Mouse (Mus musculus) limb, embryonic 13.5 days (tissue): ENCODE data around the gene Car1. TPM values are rescaled to one million over a fixed set of nuclear protein-coding genes. Genes with fewer than 3 reads are reported as not detected.
"Not testable (repeated sequence)": the region's sequence is repeated elsewhere in the genome, so short reads cannot be mapped to it uniquely, and the experiment has no call there.

Experiments
- ATAC-seq: fragments of 200-750 bp; cut with Nextera tagmentation; 2 replicates; pipeline ENCODE4 v1.8.0; 2017; ENCODE audit warnings: low read depth, moderate number of reproducible peaks, moderate TSS enrichment; ENCODE audit not compliant: low FRiP score
- H3K27ac ChIP-seq: fragments of 300-500 bp; sonication (generic); 2 replicates; pipeline ENCODE4 v1.5.1; 2015; ENCODE audit warnings: inconsistent platforms, mild to moderate bottlenecking, moderate library complexity
- H3K27me3 ChIP-seq: fragments of 300-500 bp; sonication (generic); 2 replicates; pipeline ENCODE4 v1.6.1; 2015; ENCODE audit warnings: mild to moderate bottlenecking, inconsistent platforms
- H3K36me3 ChIP-seq: fragments of 300-500 bp; sonication (generic); 2 replicates; pipeline ENCODE4 v1.6.1; 2015; ENCODE audit warnings: inconsistent platforms, mild to moderate bottlenecking, moderate library complexity
- H3K4me1 ChIP-seq: fragments of 300-500 bp; sonication (generic); 2 replicates; pipeline ENCODE4 v1.6.1; 2015; ENCODE audit warnings: inconsistent platforms
- H3K4me2 ChIP-seq: fragments of 300-500 bp; sonication (generic); replicated peaks from 2 replicates; pipeline ENCODE4 v1.6.1; 2015; ENCODE audit warnings: inconsistent platforms, mild to moderate bottlenecking, moderate library complexity
- H3K4me3 ChIP-seq: fragments of 300-500 bp; sonication (generic); 2 replicates; pipeline ENCODE4 v1.5.1; 2015; ENCODE audit warnings: moderate library complexity, mild to moderate bottlenecking, inconsistent platforms
- H3K9ac ChIP-seq: fragments of 300-500 bp; sonication (generic); 2 replicates; pipeline ENCODE4 v1.6.1; 2015; ENCODE audit warnings: mild to moderate bottlenecking, inconsistent platforms
- H3K9me3 ChIP-seq: fragments of 300-500 bp; sonication (generic); 2 replicates; pipeline ENCODE4 v1.6.1; 2016; ENCODE audit warnings: inconsistent platforms
- WGBS: fragments of 180-500 bp; shearing (Covaris S2); methylation state at CpG from one replicate; pipeline ENCODE4 v1.1.7; 2015; 5-methylcytosine and 5-hydroxymethylcytosine counted together
- polyA plus RNA-seq: library from polyadenylated mRNA; unstranded; fragments of >200 nt; fragmentation: Nextera tagmentation; extraction: Ambion mirVana; gene quantifications from 2 replicates; pipeline ENCODE4 v1.2.1, GENCODE M21; 2015

Gene Car1
- polyA plus RNA-seq, 1 experiment from 2014 or later, result 0.67 TPM

DNA sequence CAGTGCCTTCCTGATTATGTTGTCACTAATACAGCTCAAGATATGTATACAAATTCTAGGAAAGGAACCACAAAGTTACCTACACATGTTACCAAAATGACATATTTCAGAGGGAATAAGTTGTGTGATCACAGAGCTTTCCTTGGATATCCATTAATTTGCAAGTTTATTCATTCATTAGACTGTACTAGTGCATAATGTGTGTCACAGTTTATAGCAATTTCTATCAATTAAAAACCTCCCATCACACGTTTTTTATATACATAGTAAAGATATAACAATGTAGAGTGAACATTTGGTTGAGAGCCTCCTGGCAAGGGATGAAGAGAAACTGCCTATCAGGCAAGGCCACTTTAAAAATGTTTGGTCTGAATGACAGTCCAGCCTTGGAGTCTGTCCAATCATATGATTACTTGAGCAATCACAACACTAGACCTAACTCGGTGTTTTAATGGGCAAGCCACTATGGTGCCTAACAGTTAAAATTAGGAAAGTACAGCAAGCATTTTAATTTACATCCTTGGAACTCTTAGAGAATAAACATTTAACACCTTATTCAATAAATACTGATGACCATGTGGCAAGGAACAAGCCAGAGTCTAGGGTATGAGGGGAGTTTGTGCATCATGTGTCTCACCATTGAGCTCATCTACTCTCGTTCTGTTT is 31.5 kb downstream of the Car1 start:
- WGBS, result 66% methylated on average over 3 of the region's 3 CpGs
- not testable (repeated sequence) for H3K4me2 ChIP-seq, H3K4me1 ChIP-seq, H3K9ac ChIP-seq, H3K9me3 ChIP-seq, ATAC-seq, H3K36me3 ChIP-seq, H3K4me3 ChIP-seq, H3K27me3 ChIP-seq, H3K27ac ChIP-seq

DNA sequence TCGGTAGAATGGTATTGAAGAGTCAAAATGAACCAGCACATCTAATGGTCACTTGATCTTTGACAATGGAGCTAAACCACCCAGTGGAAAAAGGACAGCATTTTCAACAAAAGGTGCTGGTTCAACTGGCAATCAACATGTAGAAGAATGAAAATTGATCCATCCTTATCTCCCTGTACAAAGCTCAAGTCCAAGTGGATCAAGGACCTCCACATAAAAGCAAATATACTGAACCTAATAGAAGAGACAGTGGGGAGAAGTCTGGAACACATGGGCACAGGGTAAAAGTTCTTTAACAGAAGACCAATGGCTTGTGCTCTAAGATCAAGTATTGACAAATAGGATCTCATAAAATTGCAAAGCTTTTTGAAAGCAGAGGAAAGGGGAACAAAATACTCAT is 33.6 kb downstream of the Car1 start:
- H3K27ac ChIP-seq, H3K36me3 ChIP-seq, H3K9ac ChIP-seq, ATAC-seq, H3K9me3 ChIP-seq, H3K4me2 ChIP-seq, H3K27me3 ChIP-seq, H3K4me1 ChIP-seq, H3K4me3 ChIP-seq: not testable (repeated sequence)
- WGBS, result 88% methylated on average over 1 of the region's 1 CpGs

DNA sequence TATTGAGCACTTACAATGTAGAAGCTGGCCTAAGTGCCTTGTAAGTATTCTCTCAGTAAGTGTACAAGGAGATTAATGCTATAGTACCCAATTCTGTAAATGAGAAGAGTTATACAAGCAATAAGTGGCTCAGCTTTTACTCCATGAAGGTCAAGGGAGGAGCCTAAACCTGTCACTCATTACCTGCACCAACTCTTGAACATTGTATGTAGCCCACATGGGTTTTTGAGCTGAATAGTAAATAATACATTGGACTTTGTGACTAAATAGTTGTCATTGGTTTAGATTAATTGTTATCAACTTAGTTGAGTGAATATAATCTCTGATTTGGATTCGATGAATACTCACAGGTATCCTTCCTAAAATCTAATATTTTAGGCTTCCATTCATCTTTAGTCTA is 35.7 kb downstream of the Car1 start:
- not testable (repeated sequence) for H3K9me3 ChIP-seq, H3K27ac ChIP-seq, H3K9ac ChIP-seq, H3K4me3 ChIP-seq, H3K36me3 ChIP-seq, H3K4me1 ChIP-seq, ATAC-seq, H3K27me3 ChIP-seq, H3K4me2 ChIP-seq
- 96% methylated on average over 1 of the region's 1 CpGs for WGBS

DNA sequence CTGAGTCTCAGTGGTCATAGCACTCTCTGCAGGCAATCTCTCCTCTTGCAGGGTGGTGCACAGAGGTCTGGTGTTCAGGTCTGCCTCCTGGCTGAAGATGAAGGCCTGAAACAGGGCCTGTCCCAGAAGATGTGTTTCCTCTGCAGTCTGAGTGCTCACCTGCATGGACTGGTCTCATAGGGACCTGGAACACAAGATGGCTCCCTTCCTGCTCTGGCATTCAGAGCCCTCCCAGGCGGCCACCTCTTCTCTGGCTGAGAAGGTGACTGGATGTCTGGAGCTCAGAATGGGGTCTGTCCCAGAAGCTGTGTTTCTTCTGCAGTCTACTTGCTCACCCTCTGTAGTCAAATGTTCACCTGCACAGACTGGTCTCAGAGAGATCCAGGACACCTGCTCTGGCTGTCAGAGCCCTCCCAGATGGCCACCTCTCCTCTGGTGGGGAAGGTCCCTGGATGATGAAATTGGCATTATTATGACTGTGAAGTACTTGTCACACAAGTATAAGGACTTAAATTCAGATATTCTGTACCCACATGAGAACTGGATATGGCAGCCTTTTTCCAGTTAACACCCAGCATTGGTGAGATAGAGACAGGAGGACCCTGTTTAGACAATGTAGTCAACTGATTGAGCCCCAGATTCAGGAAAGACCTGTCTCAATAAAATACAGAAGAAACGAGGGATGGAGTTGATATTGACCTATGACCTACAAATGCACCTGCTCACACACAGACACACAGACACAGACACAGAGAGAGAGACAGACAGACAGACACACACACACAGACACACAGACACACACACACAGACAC is 43.2 kb downstream of the Car1 start:
- H3K27me3 ChIP-seq, result no peaks in the 10 kb centered on the region
- no peak overlapping the region for H3K27ac ChIP-seq
- 80% methylated on average over 2 of the region's 2 CpGs for WGBS
- H3K4me2 ChIP-seq, result no peak overlapping the region
- H3K9me3 ChIP-seq, result no peaks in the 10 kb centered on the region
- H3K36me3 ChIP-seq, result no peaks in the 10 kb centered on the region
- no peak overlapping the region for H3K9ac ChIP-seq
- H3K4me1 ChIP-seq, result no peaks in the 10 kb centered on the region
- no peak overlapping the region for H3K4me3 ChIP-seq
- no peak for ATAC-seq

DNA sequence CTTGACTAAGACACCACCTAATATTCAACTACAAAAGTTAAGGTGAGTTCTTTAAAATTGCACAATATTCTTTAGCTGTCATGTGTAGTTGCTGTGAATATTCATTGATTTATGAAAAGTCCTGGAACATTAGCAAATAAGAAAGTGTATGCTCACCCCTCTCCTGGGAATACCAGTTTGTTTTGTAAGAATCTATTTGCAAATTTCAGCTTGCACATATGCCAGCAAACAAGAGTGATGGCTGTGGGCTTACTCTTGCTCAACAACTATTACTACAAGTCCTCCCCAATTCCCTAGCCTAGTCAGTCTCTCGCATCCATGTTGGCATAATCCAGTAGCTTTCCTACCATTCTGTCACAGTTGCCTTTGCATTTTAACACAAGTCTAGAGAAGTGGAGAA is 52.5 kb downstream of the Car1 start:
- WGBS, result 85% methylated on average over 1 of the region's 1 CpGs
- H3K9ac ChIP-seq, result no peak overlapping the region

DNA sequence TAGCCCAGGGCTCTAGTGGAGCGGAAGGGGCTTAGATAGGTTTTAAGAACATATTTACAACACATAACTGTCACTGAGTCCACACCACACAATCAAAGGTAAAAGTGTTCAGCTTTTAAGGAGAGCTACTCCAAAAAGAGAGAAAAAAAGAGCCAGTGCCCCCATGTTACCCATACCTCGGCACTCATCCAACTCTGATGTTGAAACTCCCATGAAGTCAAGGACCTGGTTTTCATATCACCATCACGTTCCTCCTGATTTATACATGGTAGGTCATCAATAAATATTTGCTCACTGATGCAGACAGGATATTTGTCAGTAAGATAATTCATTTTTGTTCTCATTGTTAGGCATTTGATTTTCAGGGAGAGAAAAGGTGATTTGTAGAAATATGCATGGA is 62.1 kb downstream of the Car1 start:
- Histone ChIP-seq H3K9me3 (no peaks in the 10 kb centered on the region), H3K27ac (no peak overlapping the region), H3K36me3 (no peaks in the 10 kb centered on the region), H3K4me2 (no peak overlapping the region), H3K9ac (no peak overlapping the region), H3K4me1 (no peaks in the 10 kb centered on the region), H3K4me3 (no peak overlapping the region), H3K27me3 (no peaks in the 10 kb centered on the region)
- ATAC-seq, result no peak
- WGBS, result 79% methylated on average over 3 of the region's 3 CpGs

More for the DNA sequence above, 52.5 kb downstream of the Car1 start:
- Histone ChIP-seq H3K4me2 (no peak overlapping the region), H3K4me1 (no peaks in the 10 kb centered on the region), H3K27ac (no peak overlapping the region), H3K27me3 (no peaks in the 10 kb centered on the region), H3K36me3 (no peaks in the 10 kb centered on the region), H3K9me3 (no peaks in the 10 kb centered on the region), H3K4me3 (no peak overlapping the region)
- no peak for ATAC-seq

DNA sequence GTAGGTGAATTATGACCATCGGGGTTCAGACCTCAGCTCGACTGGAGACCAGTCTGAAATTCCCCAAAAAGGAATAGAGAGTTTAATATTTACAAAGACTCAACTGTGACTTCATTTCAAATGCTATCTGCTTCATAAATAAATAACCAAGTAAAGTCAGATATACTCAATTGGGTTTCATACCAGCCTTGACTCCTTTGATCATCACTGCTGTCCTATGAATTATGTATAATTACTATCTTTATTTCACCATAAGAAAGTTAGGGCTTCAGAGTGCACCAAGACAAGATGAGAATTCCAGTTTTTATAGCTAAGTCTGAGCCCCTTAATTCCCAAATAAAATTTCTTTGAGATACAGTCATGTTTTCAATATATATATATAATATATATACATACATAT is 69.9 kb downstream of the Car1 start:
- 76% methylated on average over 2 of the region's 2 CpGs for WGBS
- Histone ChIP-seq H3K9me3 (no peaks in the 10 kb centered on the region), H3K36me3 (no peaks in the 10 kb centered on the region), H3K4me2 (no peak overlapping the region), H3K4me1 (no peaks in the 10 kb centered on the region), H3K9ac (no peak overlapping the region), H3K4me3 (no peak overlapping the region), H3K27me3 (no peaks in the 10 kb centered on the region), H3K27ac (no peak overlapping the region)
- no peak for ATAC-seq

DNA sequence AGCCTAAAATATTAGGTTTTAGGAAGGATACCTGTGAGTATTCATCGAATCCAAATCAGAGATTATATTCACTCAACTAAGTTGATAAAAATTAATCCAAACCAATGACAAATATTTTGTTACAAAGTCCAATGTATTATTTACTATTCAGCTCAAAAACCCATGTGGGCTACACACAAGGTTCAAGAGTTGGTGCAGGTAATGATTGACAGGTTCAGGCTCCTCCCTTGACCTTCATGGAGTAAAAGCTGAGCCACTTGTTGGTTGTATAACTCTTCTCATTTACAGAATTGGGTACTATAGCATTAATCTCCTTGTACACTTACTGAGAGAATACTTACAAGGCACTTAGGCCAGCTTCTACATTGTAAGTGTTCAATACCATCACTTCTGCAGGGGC is 80.7 kb downstream of the Car1 start:
- H3K4me2 ChIP-seq, H3K4me1 ChIP-seq, H3K4me3 ChIP-seq, H3K9me3 ChIP-seq, H3K27me3 ChIP-seq, H3K9ac ChIP-seq, H3K36me3 ChIP-seq, H3K27ac ChIP-seq, ATAC-seq: not testable (repeated sequence)
- WGBS, result 87% methylated on average over 1 of the region's 1 CpGs

DNA sequence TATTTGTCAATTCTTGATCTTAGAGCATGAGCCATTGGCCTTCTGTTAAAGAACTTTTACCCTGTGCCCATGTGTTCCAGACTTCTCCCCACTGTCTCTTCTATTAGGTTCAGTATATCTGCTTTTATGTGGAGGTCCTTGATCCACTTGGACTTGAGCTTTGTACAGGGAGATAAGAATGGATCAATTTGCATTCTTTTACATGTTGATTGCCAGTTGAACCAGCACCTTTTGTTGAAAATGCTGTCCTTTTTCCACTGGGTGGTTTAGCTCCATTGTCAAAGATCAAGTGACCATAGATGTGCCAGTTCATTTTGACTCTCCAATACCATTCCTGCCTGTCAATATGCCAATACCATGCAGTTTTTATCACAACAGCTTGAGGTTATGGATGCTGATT is 82.7 kb downstream of the Car1 start:
- H3K4me3 ChIP-seq, H3K4me1 ChIP-seq, H3K27me3 ChIP-seq, H3K36me3 ChIP-seq, H3K9me3 ChIP-seq, ATAC-seq, H3K4me2 ChIP-seq, H3K27ac ChIP-seq, H3K9ac ChIP-seq: not testable (repeated sequence)

Other genes starting within 250 kb of the Car1 start
- 480 and 481 TPM in 2 replicates for gene 1810022K09Rik, start 197.1 kb downstream of the Car1 start, polyA plus RNA-seq
- 3.2 and 3.7 TPM in 2 replicates for gene Car13, start 166.6 kb downstream of the Car1 start, polyA plus RNA-seq
- 6.7 and 7.2 TPM in 2 replicates for gene Car3, start 55.1 kb upstream of the Car1 start, polyA plus RNA-seq
- 22.3 and 31.9 TPM in 2 replicates for gene Car2, start 77.9 kb upstream of the Car1 start, polyA plus RNA-seq